Mouse (Mus musculus): ENCODE results near the gene Gm37240.
"Not testable (repeated sequence)": the region's sequence is repeated elsewhere in the genome, so short reads cannot be mapped to it uniquely, and the experiment has no call there.

The Gm37240 gene

GRCm38 (mm10) chr3:84687488-84687846 is 1199.9 kb downstream of the Gm37240 start:
- DNase-seq: no peak

GRCm38 (mm10) chr3:84686799-84687487 is 1200.4 kb downstream of the Gm37240 start:
- DNase-seq: no peak

- no peak for DNase-seq
Measured at GRCm38 (mm10) chr3:84686294-84686672, 1201.0 kb downstream of the Gm37240 start.

- DNase-seq: no peak
Measured at GRCm38 (mm10) chr3:84685662-84686293, 1201.5 kb downstream of the Gm37240 start.

- no peak for DNase-seq
Measured at GRCm38 (mm10) chr3:84683788-84684187, 1203.5 kb downstream of the Gm37240 start.

- no peak for DNase-seq
Measured at GRCm38 (mm10) chr3:84681699-84682098, 1205.6 kb downstream of the Gm37240 start.

GRCm38 (mm10) chr3:84680062-84680461 is 1207.3 kb downstream of the Gm37240 start:
- no peak for DNase-seq

GRCm38 (mm10) chr3:84679542-84679941 is 1207.8 kb downstream of the Gm37240 start:
- no peak for DNase-seq

- DNase-seq: no peak
Measured at GRCm38 (mm10) chr3:84678891-84679290, 1208.4 kb downstream of the Gm37240 start.

GRCm38 (mm10) chr3:84675710-84676109 is 1211.6 kb downstream of the Gm37240 start:
- DNase-seq: no peak

- DNase-seq: no peak
Measured at GRCm38 (mm10) chr3:84673552-84673951, 1213.8 kb downstream of the Gm37240 start.

- no peak for DNase-seq
Measured at GRCm38 (mm10) chr3:84672136-84672535, 1215.2 kb downstream of the Gm37240 start.

GRCm38 (mm10) chr3:84668957-84669356 is 1218.4 kb downstream of the Gm37240 start:
- no peak for DNase-seq

- no peak for DNase-seq
Measured at GRCm38 (mm10) chr3:84665255-84666073, 1221.9 kb downstream of the Gm37240 start.

GRCm38 (mm10) chr3:84664686-84665085 is 1222.6 kb downstream of the Gm37240 start:
- DNase-seq: no peak

- no peak for DNase-seq
Measured at GRCm38 (mm10) chr3:84663858-84664257, 1223.5 kb downstream of the Gm37240 start.

- no peak for DNase-seq
Measured at GRCm38 (mm10) chr3:84663079-84663478, 1224.2 kb downstream of the Gm37240 start.

- no peak for DNase-seq
Measured at GRCm38 (mm10) chr3:84660380-84660779, 1226.9 kb downstream of the Gm37240 start.

- no peak for DNase-seq
Measured at GRCm38 (mm10) chr3:84658872-84659271, 1228.4 kb downstream of the Gm37240 start.

- no peak for DNase-seq
Measured at GRCm38 (mm10) chr3:84658017-84658416, 1229.3 kb downstream of the Gm37240 start.

- no peak for DNase-seq
Measured at GRCm38 (mm10) chr3:84657240-84657639, 1230.1 kb downstream of the Gm37240 start.

- not testable (repeated sequence) for DNase-seq
Measured at GRCm38 (mm10) chr3:84655785-84656150, 1231.5 kb downstream of the Gm37240 start.

- DNase-seq: no peak
Measured at GRCm38 (mm10) chr3:84654900-84655784, 1232.2 kb downstream of the Gm37240 start.
